Mouse (Mus musculus) monocyte, adult 2 months (primary cell): ENCODE measurements around the gene Arhgap31.

ENCODE experiments used
- DNase-seq, 2 experiments: peaks; one replicate each; pipeline ENCODE4 v3.0.0; 2022; ENCODE audit warnings: low spot score in 2 of 2, low read depth in 1 of 2

Gene Arhgap31

DNA sequence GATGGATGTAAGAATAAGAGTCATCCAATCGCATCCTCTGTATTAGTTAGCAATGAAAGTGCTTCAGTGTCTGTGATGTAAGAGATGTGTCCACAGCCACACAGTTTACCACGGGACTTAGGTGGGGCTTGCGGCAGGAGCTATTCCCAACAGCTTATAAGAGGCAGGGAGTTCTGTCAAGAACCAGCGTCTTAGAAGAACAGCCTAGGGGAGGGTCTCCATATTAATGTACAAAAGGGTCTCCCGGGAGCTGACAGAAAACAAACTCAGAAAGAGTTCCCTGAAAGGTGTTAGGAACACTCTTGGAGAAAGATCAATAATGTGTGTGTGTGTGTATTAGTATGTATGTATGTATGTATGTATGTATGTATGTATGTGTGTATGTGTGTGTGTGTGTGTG, 60.4 kb downstream of the Arhgap31 start:
- no peak for DNase-seq

DNA sequence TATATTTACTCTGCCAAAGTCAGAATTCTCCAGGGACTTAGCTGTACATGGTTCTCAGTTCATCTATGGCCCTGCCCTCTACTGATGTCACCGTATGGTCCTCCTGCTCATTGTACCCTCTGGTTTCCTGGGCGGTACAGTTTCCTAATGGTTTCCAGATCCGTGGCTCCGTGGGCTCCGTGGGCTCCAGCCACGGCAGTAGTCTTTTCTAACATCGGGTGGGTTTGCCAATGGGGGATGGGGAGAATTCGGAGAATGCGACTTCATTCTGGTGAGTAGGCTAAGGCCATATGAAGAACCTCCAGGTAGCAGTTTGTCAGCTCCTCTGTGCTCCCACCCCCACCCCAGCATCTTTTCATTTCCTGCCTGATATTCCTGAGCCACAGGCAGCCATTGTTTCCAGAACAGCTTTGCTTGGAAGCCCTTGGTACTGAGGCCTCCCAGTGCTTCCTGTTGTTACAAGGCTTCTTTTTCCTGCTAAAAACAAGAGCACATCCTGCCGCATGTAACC, 61.3 kb downstream of the Arhgap31 start:
- DNase-seq: no peak

DNA sequence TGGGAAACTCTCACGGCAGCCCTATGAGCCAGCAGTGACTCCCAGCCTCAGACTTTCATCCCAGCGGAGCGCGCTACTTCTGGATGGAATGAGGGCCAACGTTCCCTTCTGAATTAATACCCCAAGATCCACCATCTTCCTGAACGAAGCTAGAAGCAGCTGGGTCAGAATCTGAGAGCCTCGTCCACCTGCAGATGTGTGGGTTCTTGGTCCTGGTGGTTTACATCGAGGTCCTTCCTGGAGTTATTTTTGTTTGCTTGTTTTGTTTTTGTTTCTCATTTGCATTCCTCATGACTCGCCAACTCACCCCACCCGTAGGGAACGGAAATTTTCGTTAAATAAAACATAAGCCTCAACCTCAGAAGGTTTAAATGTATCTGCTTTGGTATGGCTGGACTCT, 61.8 kb downstream of the Arhgap31 start:
- DNase-seq: no peak

DNA sequence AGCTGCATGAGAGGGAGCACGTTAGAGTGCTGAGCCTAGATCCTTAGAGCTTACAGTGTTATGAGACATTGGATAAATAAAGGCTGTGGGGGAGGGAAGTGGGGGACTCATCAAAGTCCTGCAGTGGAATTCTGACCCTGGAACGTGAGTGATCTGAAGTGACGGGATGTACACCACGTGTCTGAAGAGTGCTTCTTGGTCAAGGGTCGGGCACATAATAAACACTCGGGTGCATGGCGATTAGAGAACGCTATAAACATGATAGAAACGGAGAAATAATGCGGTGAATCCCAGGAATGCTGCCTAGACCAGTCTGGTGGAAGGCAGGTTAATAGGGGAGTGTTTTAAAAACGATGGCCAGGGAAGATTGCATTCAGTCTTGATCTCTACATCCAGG, 63.6 kb downstream of the Arhgap31 start:
- DNase-seq: no peak

DNA sequence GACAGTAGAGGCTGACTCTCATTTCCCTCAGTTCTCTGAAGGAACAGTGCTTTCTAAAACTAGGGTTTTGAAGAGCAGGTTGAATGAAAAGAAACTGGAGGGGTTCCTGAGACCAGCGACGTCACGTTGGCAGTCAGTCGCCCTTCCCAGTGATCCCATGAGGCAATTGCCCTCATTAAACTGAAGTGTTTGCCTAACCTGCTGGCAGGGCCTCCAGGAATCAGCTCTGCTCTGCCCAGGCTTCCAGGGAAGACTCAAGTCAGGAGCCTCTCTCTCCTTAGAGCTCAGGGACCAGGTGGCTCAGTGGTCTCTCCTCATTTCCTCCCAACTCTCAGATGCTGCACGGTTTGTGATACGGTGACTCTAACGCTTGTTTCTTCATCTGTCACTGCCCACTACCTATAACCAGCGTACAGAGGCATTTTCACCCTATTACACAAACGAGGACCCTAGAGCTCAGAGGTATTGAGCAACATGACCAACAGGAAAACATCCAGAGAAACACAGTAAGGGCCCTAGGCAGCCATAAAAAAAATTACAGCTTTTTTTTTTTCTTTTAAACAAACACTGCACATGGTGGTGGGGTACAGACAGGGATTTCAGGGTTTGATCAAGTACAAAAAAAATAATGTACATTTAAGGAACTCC, 64.2 kb downstream of the Arhgap31 start:
- DNase-seq: no peak

DNA sequence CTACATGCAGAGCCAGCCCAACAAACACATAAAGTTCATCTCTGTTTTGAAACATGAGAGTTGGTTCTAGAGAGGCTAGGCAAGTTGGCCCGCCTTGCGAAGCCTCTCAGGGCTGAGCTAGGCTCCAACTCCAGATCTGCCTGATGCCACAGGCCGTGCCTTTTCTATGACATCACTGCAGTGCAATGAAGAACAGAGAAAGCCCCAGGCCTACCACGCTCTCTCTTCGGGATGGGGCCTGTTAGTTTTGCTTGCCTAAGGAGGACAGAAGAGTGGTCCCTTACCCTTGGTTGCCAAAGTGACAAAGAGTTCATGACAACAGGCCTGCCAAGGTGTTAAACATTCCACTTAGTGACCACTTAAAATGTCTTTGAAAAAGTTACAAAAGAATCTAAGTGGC, 64.9 kb downstream of the Arhgap31 start:
- no peak for DNase-seq

DNA sequence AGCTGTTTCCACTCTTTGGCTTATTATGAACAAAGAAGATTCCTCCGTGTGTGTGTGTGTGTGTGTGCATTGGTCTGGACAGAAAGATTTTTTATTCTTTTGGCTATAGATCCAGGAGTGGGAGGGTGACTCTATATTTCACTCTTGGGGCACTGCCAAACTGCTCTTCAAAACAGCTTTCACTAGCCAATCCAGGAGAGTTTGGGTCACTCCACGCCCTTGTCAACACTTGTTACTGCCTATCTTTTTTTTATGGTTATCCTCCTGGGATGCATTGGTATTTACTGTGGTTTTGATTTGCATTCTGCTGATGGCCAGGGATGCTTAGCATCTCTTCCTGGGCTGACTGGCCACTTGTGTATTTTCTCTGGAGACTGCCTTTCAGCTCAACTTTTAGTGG, 68.6 kb downstream of the Arhgap31 start:
- DNase-seq: no peak

DNA sequence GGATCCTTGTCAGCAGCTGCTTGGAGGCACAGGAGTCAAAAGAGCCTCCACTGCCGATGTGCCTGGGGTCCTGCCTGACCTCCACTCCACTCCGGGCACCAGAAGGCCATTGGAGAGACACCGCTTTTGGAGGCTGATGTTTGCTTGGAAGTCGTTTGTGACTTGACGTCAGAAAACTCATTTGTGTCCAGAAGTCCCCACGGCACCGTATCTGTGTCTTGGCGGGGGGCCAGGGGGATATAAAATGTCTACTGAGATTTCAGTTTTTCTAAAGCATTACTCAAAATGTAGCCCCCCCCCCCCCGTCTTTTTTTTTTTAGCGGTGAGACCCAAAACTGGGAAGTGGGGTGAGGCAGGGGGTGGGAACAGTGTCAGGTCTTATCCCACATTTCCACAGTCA, 76.0 kb downstream of the Arhgap31 start:
- DNase-seq: no peak

DNA sequence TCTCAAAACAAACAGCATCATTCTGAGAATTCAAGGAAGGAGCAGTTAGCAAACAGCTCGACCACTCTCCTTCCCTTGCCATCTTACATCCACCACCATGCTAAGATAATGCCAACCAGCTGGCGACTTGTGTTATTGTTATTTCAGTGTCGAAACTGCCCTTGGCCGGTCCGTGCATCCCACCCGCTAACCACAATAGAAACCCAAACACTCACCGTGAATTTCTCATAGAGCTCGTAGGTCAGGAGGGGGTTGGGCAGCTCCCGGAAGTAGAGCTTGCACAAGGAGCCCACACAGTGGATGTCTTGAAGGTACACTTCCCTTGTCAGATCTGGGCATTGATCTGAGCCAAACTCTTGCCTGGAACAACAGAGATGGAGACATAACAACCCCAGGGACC, 76.4 kb downstream of the Arhgap31 start:
- DNase-seq: peak; percentile 12 to 31

DNA sequence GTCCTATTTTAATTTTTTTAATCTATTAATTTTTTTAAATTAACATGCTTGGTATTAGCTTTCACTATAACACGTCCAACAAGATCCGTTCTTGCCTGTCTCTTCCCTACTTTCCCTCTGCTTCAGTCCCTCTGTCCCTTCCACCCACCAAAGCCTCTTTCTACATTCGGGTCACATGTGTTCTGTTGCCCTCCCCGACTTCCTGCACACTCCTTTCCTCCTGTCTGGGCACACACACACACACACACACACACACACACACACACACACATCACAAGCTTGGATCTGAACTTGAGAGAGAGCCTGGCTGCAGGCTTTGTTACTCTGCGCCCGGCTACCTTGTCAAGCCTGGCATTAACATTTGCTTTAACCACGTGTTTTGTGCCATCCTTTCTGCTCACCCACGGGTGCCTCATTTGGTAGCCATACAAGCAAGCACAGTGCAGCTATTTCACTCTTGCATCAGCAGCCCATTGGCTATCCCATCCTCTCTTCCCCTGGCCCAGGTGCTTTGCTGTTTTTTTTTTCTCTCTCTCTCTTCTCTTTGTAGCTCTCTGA, 77.2 kb downstream of the Arhgap31 start:
- no peak for DNase-seq

DNA sequence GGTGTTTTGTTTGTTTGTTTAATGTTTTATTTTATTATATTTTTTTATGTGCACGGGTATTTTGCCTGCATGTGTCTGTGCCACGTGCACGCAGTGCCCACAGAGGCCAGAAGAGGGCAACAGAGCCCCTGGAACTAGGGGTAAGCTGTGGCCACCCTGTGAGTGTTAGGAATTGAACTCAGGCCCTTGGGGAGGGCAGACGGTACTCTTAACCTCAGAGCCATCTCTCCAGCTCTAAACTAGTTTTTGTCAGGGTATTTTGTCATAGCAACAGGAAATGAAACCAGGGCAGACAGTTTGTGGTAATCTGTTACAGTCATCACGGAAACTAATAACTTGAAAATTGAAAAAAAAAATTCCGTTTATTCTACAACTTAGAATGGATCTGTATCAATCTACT, 80.9 kb downstream of the Arhgap31 start:
- DNase-seq: peak; percentile 41 to 59

DNA sequence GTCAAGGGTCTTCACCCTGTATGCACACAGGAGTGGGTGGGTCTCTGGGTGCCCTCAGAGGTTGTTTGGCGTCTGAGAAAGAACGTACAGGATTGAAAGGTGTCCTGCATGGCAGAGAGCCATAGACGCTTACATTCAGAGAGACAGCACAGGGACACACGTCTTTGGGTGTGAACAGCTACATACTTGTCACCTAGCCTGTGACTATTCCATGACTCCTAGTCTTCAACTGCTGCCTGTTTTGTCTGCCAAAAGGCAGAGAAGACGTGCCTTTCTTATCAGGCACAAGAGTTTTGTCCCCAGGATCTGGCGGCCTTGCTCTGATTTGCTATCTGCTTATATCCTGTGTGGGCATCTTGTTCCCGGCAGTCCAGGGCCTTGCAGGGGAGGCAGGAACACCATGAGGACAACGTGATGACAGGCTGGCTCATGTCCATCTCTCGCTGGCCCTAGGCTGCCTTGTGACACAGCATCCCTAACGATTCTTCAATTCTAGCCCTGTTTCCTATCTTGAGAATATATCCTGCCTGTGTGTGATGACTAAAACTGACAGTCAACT, 87.2 kb downstream of the Arhgap31 start:
- DNase-seq: no peak

DNA sequence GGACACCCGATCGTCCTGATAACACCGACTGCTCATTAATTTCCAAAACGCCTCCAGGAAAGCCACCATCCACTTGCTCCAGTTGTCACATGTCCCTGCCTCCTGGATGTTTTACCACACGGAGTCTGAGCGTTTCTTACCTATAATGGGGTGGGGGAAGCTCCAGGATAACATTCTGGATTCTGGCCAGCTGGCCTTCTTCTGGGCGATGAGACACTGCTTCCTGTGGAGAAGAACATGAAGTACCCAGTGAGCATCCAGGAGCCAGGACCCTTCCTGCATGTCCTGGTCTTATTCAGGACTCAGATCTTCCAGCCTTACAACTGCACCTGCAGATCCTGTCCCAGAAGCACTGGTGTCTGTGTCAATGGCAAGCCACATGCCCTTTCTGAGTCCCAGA, 87.7 kb downstream of the Arhgap31 start:
- DNase-seq: no peak

DNA sequence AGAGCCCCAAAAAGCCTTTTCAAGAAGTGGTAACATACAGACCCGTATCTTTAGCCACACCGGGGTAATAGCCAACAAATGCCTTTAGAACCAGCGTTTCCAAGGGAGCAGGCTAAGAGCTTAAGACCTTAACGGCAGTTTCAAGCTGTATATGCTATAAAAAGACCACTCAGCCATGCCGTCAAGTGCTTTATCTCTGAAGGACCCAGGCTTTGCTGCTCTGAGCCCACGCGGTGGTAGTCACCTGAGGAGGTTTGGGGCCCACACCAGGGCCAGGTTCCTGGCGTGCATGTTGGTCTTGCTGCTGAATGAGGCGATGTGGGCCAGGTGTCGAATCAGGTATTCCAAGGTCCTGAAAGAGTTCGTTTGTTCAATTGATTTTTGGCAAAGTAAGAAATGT, 88.8 kb downstream of the Arhgap31 start:
- no peak for DNase-seq

DNA sequence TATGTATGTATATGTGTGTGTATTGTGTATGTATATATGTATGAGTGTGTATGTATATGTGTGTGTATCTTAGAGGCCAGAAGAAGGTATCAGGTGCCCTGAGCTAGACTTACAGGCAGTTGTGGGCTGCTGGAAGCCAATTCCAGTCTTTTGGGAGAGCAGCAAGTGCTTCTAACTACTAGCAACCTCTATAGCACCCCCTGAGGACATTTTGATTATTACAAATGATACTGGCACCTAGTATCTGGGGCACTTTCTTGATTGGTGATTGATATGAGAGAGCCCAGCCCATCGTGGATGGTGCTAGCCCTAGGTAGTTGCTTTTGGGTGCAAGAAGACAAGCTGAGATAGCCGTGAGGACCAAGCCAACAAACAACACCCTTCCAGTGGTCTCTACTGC, 90.8 kb downstream of the Arhgap31 start:
- DNase-seq: no peak

DNA sequence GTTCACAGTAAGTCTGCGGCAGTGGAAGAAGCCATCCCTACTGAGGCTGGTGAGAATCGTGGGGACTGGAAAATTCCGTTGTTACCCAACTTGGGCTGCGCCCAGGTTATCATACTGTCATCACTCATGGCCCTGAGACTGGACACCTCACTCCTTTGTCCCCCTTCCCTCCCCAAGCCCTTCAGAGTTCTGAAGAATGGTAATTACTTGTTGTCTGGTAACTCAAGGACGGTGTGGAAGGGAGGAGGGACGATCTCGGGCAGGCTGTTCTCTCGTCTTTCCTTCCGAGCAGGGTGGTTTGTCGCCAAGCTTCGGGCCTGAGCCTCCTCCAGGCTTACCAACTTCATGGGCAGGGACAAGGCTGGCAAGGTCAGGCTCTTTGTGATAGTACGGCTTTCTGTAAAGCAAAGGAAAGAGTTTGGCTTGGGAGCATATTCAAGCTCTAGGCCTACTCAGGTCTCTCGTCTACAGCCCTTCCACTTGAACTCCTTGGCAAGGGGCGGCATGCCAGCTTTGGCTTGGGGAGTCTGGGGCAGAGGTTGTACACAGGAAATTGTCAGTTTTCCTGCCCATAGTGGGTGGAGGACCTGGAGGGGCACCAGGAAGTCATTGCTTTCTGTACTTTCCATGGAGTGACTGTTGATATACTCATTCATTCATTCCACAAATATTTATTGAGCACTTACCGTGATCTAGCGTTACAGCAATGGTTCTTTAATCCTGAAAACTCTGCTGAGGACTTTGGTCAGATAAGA, 92.2 kb downstream of the Arhgap31 start:
- DNase-seq: no peak

DNA sequence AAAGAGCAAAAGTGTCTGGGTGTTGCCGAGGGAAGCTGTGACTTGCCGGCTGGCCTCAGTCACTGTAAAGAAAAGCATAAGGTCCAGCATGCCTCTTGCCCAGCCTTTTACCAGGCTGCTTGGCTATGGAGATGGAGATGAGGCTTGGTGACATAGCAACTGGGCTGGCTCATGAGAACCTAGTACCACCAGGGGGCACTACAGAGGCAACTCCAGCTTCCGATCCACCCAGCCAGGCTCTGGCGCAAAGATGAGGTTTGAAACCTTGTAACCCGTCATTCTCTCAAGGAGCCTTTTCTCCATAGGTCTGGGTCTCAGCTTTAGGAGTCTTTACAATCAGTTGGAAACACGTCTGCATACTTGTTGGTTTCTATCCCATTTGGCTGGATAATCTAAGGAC, 94.0 kb downstream of the Arhgap31 start:
- DNase-seq: peak; percentile 20 to 30

DNA sequence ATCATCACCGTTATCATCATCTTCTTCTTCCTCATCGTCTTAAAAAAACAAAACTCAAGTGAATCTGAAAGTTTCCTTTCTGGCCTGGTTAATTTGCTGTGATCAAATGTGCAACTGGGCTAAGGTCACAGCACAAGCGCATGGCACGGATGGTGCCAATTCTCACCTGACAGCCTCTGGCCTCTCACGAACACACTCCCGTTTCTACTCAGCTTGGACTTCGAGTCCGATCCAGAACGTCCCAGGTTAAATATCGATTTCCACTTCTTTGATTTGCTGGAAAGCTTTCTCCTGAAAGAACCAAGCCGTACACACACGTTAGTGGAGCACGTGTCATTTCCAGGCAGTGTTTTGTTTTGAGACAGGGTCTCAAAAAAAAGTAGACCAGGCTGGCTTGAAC, 95.1 kb downstream of the Arhgap31 start:
- no peak for DNase-seq

DNA sequence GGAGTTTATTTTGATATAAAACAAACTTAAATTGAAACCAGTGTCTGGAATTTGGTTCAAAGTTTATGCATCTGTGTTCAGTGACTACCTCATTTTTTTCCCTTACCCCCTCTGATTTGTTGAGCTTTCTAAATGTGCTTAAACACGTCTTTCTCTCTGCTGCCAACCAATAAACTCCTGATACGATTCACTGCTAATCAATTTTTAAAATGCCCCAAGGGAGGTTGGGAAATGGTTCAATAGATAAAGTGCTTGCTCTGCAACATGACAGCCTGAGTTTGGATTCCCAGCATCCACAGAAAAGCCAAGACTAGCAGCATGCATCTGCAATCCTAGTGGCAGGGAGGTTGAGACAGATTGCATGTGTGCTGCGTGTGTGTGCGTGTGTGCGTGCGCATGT, 99.4 kb downstream of the Arhgap31 start:
- no peak for DNase-seq

DNA sequence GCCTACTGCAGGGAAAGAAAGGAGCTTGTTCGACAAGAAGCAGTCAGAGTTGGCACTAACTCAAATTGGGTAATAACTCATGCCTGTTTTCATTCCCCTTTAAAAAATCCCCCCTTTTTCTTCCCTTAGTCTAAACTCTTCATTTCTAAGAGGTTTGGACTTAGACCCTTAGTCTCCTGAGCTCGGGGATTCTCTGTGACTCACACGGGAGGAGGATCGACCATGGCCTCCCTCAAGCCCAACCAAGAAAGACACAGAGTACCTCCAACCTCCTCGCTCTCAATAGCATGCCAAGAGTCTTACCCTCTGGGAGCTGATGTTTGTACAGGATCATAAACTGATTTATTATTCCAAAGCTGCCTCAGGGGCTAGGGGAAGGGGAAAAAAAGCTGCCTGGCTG, 100.4 kb downstream of the Arhgap31 start:
- DNase-seq: no peak

DNA sequence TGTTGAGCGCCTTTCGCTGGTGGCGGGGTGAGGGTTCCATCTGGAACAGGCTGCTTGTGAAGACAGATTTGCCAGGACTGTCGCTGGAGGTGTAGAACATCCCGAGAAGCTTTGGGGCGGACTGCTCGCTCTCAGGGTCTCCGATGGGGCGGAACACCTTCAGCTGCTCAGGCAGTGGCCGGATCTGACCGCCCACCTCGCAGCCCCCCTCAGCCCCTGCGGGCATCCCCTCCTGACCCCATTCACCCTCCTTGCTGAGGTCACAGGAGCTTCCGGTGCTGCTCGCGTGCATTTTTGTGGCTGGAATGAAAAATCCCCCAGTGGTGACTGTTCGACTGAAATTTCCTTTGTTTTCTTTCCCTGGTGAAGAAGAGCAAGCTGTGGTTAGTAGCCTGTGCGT, 104.0 kb downstream of the Arhgap31 start:
- DNase-seq: no peak

DNA sequence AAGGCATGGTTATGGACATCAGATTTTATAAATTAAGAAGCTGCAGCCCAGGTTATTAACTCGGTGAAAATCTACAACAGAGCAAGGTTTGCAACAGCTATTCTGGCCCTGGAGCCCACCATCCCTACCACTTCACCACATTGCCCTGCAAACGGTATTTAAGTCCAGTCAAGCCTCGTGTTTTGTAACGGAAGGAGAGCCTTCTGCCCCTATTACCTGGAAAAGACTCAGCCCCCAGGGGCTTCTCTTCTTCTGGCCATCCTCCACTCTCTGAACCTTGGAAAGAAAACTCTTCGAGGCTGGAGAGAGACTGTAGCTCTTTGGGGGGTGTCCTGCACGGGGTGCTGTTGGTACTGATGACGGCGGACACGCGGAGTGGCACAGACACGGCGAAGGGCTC, 104.4 kb downstream of the Arhgap31 start:
- no peak for DNase-seq
